Mouse (Mus musculus): Measurements from ENCODE around the gene Slc38a2. TPM values are rescaled to one million over a fixed set of nuclear protein-coding genes. Genes with fewer than 3 reads are reported as not detected.

The Slc38a2 gene
- polyA plus RNA-seq, 1 experiment from 2014 or later, result 134 TPM

GRCm38 (mm10) chr15:96716371-96716770 lies 16.8 kb upstream of the Slc38a2 start:
- H3K27ac ChIP-seq, result no peak overlapping the region

DNA sequence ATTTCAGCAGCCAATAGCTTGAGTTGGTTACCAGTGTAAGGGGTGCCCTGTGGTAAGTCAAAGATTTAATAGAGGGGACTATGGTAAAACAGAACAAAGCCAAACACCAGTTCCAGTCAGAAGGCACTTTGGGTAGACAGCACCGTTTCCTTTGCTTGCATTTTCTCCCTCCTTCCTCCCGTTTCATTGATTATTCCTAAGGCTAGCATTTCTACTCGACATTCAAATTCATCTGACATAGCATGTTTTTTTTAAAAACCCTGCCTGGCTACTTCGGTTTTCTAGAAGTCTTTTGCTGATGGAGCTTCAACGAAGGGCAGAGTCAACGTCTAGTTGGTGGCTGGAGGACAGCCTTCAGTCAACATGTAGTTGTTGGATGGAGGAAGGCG lies 16.2 kb upstream of the Slc38a2 start:
- ATAC-seq (replicated peaks; ENCODE audit: low FRiP score), result no peak
- 94% methylated on average over 7 of the region's 7 CpGs for WGBS
- Histone ChIP-seq H3K27me3 (no peaks in the 10 kb centered on the region), H3K36me3 (no peaks in the 10 kb centered on the region), H3K4me1 (peaks cover 11% of the 10 kb centered on the region), H3K9ac (no peak overlapping the region), H3K27ac (no peak overlapping the region), H3K4me2 (no peak overlapping the region), H3K9me3 (replicated peaks) (no peaks in the 10 kb centered on the region; the same call in 1 of the 2 replicates), H3K4me3 (replicated peaks) (no peak overlapping the region)

More at GRCm38 (mm10) chr15:96716371-96716770, 16.8 kb upstream of the Slc38a2 start:
- no peaks in the 10 kb centered on the region for H3K27me3 ChIP-seq
- no peaks in the 10 kb centered on the region; the same call in 1 of the 2 replicates for H3K9me3 ChIP-seq (replicated peaks)
- 0 out of 2 replicates have a peak, but pooled peaks cover 7% of the 10 kb centered on the region for H3K4me1 ChIP-seq
- H3K9ac ChIP-seq, result no peak overlapping the region
- no peak for ATAC-seq (replicated peaks; ENCODE audit: low FRiP score)
- no peaks in the 10 kb centered on the region for H3K36me3 ChIP-seq
- H3K4me2 ChIP-seq, result no peak overlapping the region
- H3K4me3 ChIP-seq (replicated peaks), result no peak overlapping the region
- WGBS, result 88% methylated on average over 4 of the region's 4 CpGs

DNA sequence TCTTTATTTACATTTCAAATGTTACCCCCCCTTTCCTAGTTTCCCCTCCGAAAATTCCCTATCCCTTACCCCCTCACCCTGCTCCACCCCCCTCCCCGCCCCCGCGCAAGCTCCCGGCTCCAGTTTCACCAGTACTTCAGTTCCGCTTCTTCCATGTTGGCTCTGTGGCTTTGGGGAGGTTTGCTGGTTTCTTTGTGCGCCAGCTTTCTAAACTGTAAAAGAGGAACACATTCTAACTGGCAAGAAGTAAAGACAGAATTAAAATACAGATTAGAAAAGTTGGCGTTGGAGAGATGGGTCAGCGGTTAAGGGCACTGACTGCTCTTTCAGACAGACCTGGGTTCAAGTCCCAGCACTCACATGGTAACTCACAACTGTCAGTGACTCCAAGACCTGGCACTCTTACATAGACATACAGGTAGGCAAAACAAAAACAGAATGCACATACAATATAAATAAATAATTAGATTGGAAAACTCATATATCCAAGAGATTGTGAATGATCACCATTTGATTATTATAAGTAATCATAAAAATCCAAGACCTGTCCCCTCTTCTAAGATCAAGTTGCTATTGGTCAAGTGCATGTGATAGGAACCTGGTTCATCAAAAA lies 15.7 kb upstream of the Slc38a2 start:
- H3K4me1 ChIP-seq, result peaks cover 15% of the 10 kb centered on the region
- H3K4me3 ChIP-seq (replicated peaks), result no peak overlapping the region
- no peak overlapping the region for H3K4me2 ChIP-seq
- WGBS, result 87% methylated on average over 9 of the region's 9 CpGs
- H3K36me3 ChIP-seq, result no peaks in the 10 kb centered on the region
- no peak for ATAC-seq (replicated peaks; ENCODE audit: low FRiP score)
- no peaks in the 10 kb centered on the region for H3K27me3 ChIP-seq
- no peak overlapping the region for H3K27ac ChIP-seq
- no peaks in the 10 kb centered on the region for H3K9me3 ChIP-seq (replicated peaks)
- no peak overlapping the region for H3K9ac ChIP-seq

GRCm38 (mm10) chr15:96714676-96715016 lies 15.1 kb upstream of the Slc38a2 start:
- no peaks in the 10 kb centered on the region for H3K27me3 ChIP-seq
- no peak overlapping the region for H3K4me3 ChIP-seq (replicated peaks)
- no peaks in the 10 kb centered on the region for H3K36me3 ChIP-seq
- H3K4me2 ChIP-seq, result no peak overlapping the region
- WGBS, result 93% methylated on average over 3 of the region's 3 CpGs
- peaks cover 15% of the 10 kb centered on the region for H3K4me1 ChIP-seq
- H3K9me3 ChIP-seq (replicated peaks), result no peaks in the 10 kb centered on the region
- no peak overlapping the region for H3K27ac ChIP-seq
- H3K9ac ChIP-seq, result no peak overlapping the region
- ATAC-seq (replicated peaks; ENCODE audit: low FRiP score), result no peak

DNA sequence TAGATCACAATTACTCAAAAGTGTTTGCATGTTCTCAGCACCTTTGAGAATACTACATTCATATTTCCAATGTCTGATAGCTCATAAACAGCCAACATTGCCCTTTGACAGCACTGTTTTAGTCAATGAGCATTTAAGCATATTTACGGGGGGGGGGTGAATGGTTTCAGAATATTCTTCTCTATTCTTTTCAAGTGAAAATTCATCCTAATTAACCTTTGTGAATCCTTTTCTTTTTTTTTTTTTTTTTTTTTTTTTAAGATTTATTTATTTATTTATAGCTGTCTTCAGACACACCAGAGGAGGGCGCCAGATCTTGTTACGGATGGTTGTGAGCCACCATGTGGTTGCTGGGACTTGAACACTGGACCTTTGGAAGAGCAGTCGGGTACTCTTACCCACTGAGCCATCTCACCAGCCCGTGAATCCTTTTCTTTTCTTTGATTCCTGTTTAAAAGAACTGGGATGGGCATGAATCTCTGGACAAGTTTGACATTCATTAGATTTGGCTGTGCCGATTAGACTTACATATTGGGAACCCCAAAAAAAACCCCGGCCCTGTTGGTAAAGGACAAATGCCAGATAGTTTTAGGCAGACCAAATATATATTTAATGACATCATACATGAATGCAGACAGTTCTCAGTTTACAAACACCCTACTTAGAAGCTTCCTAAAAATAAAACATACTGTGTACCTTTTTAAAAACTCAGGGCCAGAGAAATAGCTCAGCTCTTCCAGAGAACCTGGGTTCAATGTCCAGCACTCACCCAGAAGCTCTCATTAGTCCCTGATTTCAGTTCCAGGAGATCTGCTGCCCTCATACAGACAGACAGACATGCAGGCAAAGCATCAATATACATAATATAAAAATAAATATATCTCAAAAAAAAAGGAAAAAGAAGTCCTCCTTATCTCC lies 14.5 kb upstream of the Slc38a2 start:
- no peak overlapping the region for H3K27ac ChIP-seq
- ATAC-seq (replicated peaks; ENCODE audit: low FRiP score), result no peak
- H3K4me3 ChIP-seq (replicated peaks), result no peak overlapping the region
- H3K9me3 ChIP-seq (replicated peaks), result no peaks in the 10 kb centered on the region
- no peak overlapping the region for H3K4me2 ChIP-seq
- no peaks in the 10 kb centered on the region for H3K36me3 ChIP-seq
- no peaks in the 10 kb centered on the region for H3K27me3 ChIP-seq
- WGBS, result 97% methylated on average over 7 of the region's 7 CpGs
- H3K9ac ChIP-seq, result no peak overlapping the region
- H3K4me1 ChIP-seq, result peaks cover 20% of the 10 kb centered on the region

- no peak overlapping the region for H3K9ac ChIP-seq
- H3K4me1 ChIP-seq, result peaks cover 22% of the 10 kb centered on the region
- H3K4me3 ChIP-seq (replicated peaks), result no peak overlapping the region
- 96% methylated on average over 5 of the region's 5 CpGs for WGBS
- ATAC-seq (replicated peaks; ENCODE audit: low FRiP score), result no peak
- no peak overlapping the region for H3K4me2 ChIP-seq
- H3K36me3 ChIP-seq, result no peaks in the 10 kb centered on the region
- H3K27me3 ChIP-seq, result no peaks in the 10 kb centered on the region
- H3K9me3 ChIP-seq (replicated peaks), result no peaks in the 10 kb centered on the region
- H3K27ac ChIP-seq, result peak overlapping the region; percentile 20; the same call in 1 of the 2 replicates
Observed at GRCm38 (mm10) chr15:96712338-96712737, 12.8 kb upstream of the Slc38a2 start.

GRCm38 (mm10) chr15:96711664-96712063 lies 12.1 kb upstream of the Slc38a2 start:
- Histone ChIP-seq H3K9ac (no peak overlapping the region), H3K36me3 (no peaks in the 10 kb centered on the region), H3K9me3 (replicated peaks) (no peaks in the 10 kb centered on the region), H3K4me1 (peaks cover 22% of the 10 kb centered on the region), H3K27ac (peak overlapping the region; percentile 20), H3K4me2 (no peak overlapping the region), H3K27me3 (no peaks in the 10 kb centered on the region), H3K4me3 (replicated peaks) (no peak overlapping the region)
- ATAC-seq (replicated peaks; ENCODE audit: low FRiP score), result no peak
- 74% methylated on average over 11 of the region's 11 CpGs for WGBS

DNA sequence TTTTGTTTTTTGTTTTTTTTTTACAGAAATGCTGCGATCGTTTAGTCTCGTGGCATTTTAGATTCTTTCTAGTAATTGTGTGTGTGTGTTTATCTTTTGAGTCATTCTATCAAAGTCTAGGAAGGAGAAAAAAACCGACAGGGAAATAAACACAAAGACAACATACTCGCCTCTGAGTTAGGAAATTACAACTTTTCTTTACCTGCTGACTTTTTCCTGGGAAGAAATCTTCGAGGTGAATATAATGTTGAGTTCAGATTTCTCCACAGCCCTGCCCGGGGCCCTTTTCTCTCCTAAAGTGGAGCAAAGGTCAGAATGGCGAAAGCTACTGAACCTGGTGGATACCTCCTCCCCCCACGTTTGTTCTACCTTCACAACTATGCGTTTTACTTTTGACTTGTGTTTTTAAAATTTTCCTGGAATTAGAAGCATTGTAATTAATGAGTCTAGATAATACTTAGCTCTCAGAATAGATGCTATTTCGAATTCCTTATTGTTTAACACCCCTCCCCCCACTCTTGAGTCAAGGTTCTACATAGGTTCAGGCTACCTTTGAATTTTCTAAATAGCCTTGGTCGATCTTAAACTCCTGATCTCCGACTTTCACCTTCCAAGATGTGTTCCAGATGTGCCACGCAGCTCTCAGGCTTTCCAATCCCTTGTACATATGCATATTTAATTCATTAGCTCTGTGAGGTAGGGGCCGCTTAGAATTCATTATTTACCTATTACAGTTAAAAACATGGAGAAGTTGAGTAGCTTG lies 11.0 kb upstream of the Slc38a2 start:
- WGBS, result 26% methylated on average over 15 of the region's 15 CpGs

GRCm38 (mm10) chr15:96709491-96710351 lies 10.2 kb upstream of the Slc38a2 start:
- ATAC-seq (replicated peaks; ENCODE audit: low FRiP score), result peak; percentile 94
- Histone ChIP-seq H3K9me3 (replicated peaks) (no peaks in the 10 kb centered on the region), H3K9ac (peak overlapping the region; percentile 85), H3K4me2 (peak overlapping the region; percentile 92), H3K36me3 (no peaks in the 10 kb centered on the region), H3K27me3 (no peaks in the 10 kb centered on the region), H3K4me1 (peaks cover 22% of the 10 kb centered on the region), H3K4me3 (replicated peaks) (peak overlapping the region; percentile 60), H3K27ac (peak overlapping the region; percentile 99)
- WGBS, result under 1% methylated on average over 79 of the region's 80 CpGs

More for the DNA sequence above, 11.0 kb upstream of the Slc38a2 start:
- no peaks in the 10 kb centered on the region for H3K9me3 ChIP-seq (replicated peaks)
- H3K4me3 ChIP-seq (replicated peaks), result peak overlapping the region; percentile 60
- no peaks in the 10 kb centered on the region for H3K27me3 ChIP-seq
- peak overlapping the region; percentile 92 for H3K4me2 ChIP-seq
- no peaks in the 10 kb centered on the region for H3K36me3 ChIP-seq
- peak overlapping the region; percentile 99 for H3K27ac ChIP-seq
- no peak for ATAC-seq (replicated peaks; ENCODE audit: low FRiP score)
- peak overlapping the region; percentile 85 for H3K9ac ChIP-seq
- peaks cover 22% of the 10 kb centered on the region for H3K4me1 ChIP-seq

GRCm38 (mm10) chr15:96708976-96709490 lies 9.5 kb upstream of the Slc38a2 start:
- H3K4me1 ChIP-seq, result peaks cover 22% of the 10 kb centered on the region
- H3K27ac ChIP-seq, result peak overlapping the region; percentile 95
- 0 out of 2 replicates have a peak, but pooled peaks have one; percentile 26 for ATAC-seq (replicated peaks; ENCODE audit: low FRiP score)
- no peaks in the 10 kb centered on the region for H3K27me3 ChIP-seq
- H3K4me3 ChIP-seq (replicated peaks), result peak overlapping the region; percentile 60
- peak overlapping the region; percentile 92 for H3K4me2 ChIP-seq
- WGBS, result 17% methylated on average over 14 of the region's 14 CpGs
- peak overlapping the region; percentile 56 for H3K9ac ChIP-seq
- no peaks in the 10 kb centered on the region for H3K36me3 ChIP-seq
- H3K9me3 ChIP-seq (replicated peaks), result no peaks in the 10 kb centered on the region

GRCm38 (mm10) chr15:96708428-96708827 lies 8.9 kb upstream of the Slc38a2 start:
- H3K27me3 ChIP-seq, result no peaks in the 10 kb centered on the region
- peak overlapping the region; percentile 95; the same call in 1 of the 2 replicates for H3K27ac ChIP-seq
- H3K9me3 ChIP-seq (replicated peaks), result no peaks in the 10 kb centered on the region
- H3K4me3 ChIP-seq (replicated peaks), result no peak overlapping the region
- H3K36me3 ChIP-seq, result no peaks in the 10 kb centered on the region
- ATAC-seq (replicated peaks; ENCODE audit: low FRiP score), result no peak
- peaks cover 22% of the 10 kb centered on the region for H3K4me1 ChIP-seq
- H3K9ac ChIP-seq, result no peak overlapping the region
- WGBS, result 77% methylated on average over 8 of the region's 8 CpGs
- peak overlapping the region; percentile 92; the same call in 1 of the 2 replicates for H3K4me2 ChIP-seq
